Mouse (Mus musculus): ENCODE measurements around the gene Casp2. TPM values are rescaled to one million over a fixed set of nuclear protein-coding genes. Genes with fewer than 3 reads are reported as not detected.

Casp2 gene
- polyA plus RNA-seq, 1 experiment = 26.0 TPM

- DNase-seq (ENCODE audit: low read depth) = no peak
Measured at GRCm38 (mm10) chr6:42276151-42276550, 11.4 kb downstream of the Casp2 start.

GRCm38 (mm10) chr6:42282865-42283528 is 18.2 kb downstream of the Casp2 start:
- DNase-seq (ENCODE audit: low read depth) = no peak

GRCm38 (mm10) chr6:42286448-42286847 is 21.7 kb downstream of the Casp2 start, which contains the start of gene Clcn1:
Clcn1 (plus strand) TSS chr6:42286685.
- no peak for DNase-seq (ENCODE audit: low read depth)

- no peak for DNase-seq (ENCODE audit: low read depth)
Measured at GRCm38 (mm10) chr6:42287562-42287961, 22.8 kb downstream of the Casp2 start.

GRCm38 (mm10) chr6:42293327-42293726 is 28.5 kb downstream of the Casp2 start:
- DNase-seq (ENCODE audit: low read depth) = no peak

- no peak for DNase-seq (ENCODE audit: low read depth)
Measured at GRCm38 (mm10) chr6:42295549-42296094, 30.8 kb downstream of the Casp2 start.

GRCm38 (mm10) chr6:42299362-42299761 is 34.6 kb downstream of the Casp2 start:
- no peak for DNase-seq (ENCODE audit: low read depth)

GRCm38 (mm10) chr6:42309816-42310378 is 45.1 kb downstream of the Casp2 start:
- no peak for DNase-seq (ENCODE audit: low read depth)

- no peak for DNase-seq (ENCODE audit: low read depth)
Measured at GRCm38 (mm10) chr6:42310427-42311053, 45.8 kb downstream of the Casp2 start.

- DNase-seq (ENCODE audit: low read depth) = no peak
Measured at GRCm38 (mm10) chr6:42318293-42318692, 53.5 kb downstream of the Casp2 start.

- DNase-seq (ENCODE audit: low read depth) = no peak
Measured at GRCm38 (mm10) chr6:42323371-42324066, 58.7 kb downstream of the Casp2 start.

GRCm38 (mm10) chr6:42324067-42324481 is 59.3 kb downstream of the Casp2 start:
- DNase-seq (ENCODE audit: low read depth) = no peak

GRCm38 (mm10) chr6:42324482-42325267 is 59.9 kb downstream of the Casp2 start, which contains the start of gene Fam131b:
Fam131b (minus strand) TSS chr6:42324643.
- DNase-seq (ENCODE audit: low read depth) = no peak

GRCm38 (mm10) chr6:42325268-42325609 is 60.5 kb downstream of the Casp2 start:
- no peak for DNase-seq (ENCODE audit: low read depth)

GRCm38 (mm10) chr6:42326509-42326908 is 61.7 kb downstream of the Casp2 start:
- DNase-seq (ENCODE audit: low read depth) = no peak

- no peak for DNase-seq (ENCODE audit: low read depth)
Measured at GRCm38 (mm10) chr6:42328757-42329156, 64.0 kb downstream of the Casp2 start.

GRCm38 (mm10) chr6:42330216-42330615 is 65.4 kb downstream of the Casp2 start:
- DNase-seq (ENCODE audit: low read depth) = no peak

- no peak for DNase-seq (ENCODE audit: low read depth)
Measured at GRCm38 (mm10) chr6:42330946-42331345, 66.2 kb downstream of the Casp2 start.

Measured in gonadal fat pad, adult 2 months (tissue).